Mouse (Mus musculus) liver, embryonic 11.5 days (tissue): ENCODE data around the gene Atg4d. TPM values are rescaled to one million over a fixed set of nuclear protein-coding genes. Genes with fewer than 3 reads are reported as not detected.
"Not testable (repeated sequence)": the region's sequence is repeated elsewhere in the genome, so short reads cannot be mapped to it uniquely, and the experiment has no call there.

Experiments
- ATAC-seq: fragments of 200-750 bp; cut with Nextera tagmentation; replicated peaks from 2 replicates; pipeline ENCODE4 v1.8.0; 2017; ENCODE audit warnings: moderate number of reproducible peaks, mild to moderate bottlenecking, moderate TSS enrichment, moderate library complexity; ENCODE audit not compliant: low FRiP score
- DNase-seq: peaks from one replicate; pipeline ENCODE4 v3.0.0-alpha.2; 2017; ENCODE audit warnings: low spot score
- H3K27ac ChIP-seq: fragments of 300-500 bp; sonication (generic); 2 replicates; pipeline ENCODE4 v1.5.1; 2014; ENCODE audit warnings: mild to moderate bottlenecking, low read depth, low read length, control low read depth
- H3K27me3 ChIP-seq: fragments of 300-500 bp; sonication (generic); replicated peaks from 2 replicates; pipeline ENCODE4 v1.6.1; 2014; ENCODE audit warnings: low read length, mixed read lengths; ENCODE audit not compliant: control insufficient read depth, insufficient read depth
- H3K36me3 ChIP-seq: fragments of 300-500 bp; sonication (generic); 2 replicates; pipeline ENCODE4 v1.6.1; 2014; ENCODE audit warnings: mild to moderate bottlenecking, low read length, moderate library complexity, mixed read lengths; ENCODE audit not compliant: control insufficient read depth, insufficient read depth
- H3K4me1 ChIP-seq: fragments of 300-500 bp; sonication (generic); replicated peaks from 2 replicates; pipeline ENCODE4 v1.6.1; 2014; ENCODE audit warnings: low read length, mixed read lengths; ENCODE audit not compliant: control insufficient read depth, insufficient read depth
- H3K4me2 ChIP-seq: fragments of 300-500 bp; sonication (generic); 2 replicates; pipeline ENCODE4 v1.6.1; 2014; ENCODE audit warnings: mild to moderate bottlenecking, control low read depth, moderate library complexity
- H3K4me3 ChIP-seq: fragments of 300-500 bp; sonication (generic); 2 replicates; pipeline ENCODE4 v1.5.1; 2014; ENCODE audit warnings: low read depth, low read length, control low read depth
- H3K9ac ChIP-seq: fragments of 300-500 bp; sonication (generic); 2 replicates; pipeline ENCODE4 v1.6.1; 2014; ENCODE audit warnings: low read depth, low read length, control low read depth
- H3K9me3 ChIP-seq: fragments of 300-500 bp; sonication (generic); 2 replicates; pipeline ENCODE4 v1.6.1; 2016; ENCODE audit warnings: low read length, inconsistent platforms, mixed read lengths; ENCODE audit not compliant: control insufficient read depth
- WGBS: fragments of 180-500 bp; shearing (Covaris S2); extraction: QIAGEN DNeasy Blood & Tissue Kit; methylation state at CpG from one replicate; pipeline ENCODE4 v1.1.7; 2014; 5-methylcytosine and 5-hydroxymethylcytosine counted together
- polyA plus RNA-seq: library from polyadenylated mRNA; unstranded; fragments of >200 nt; fragmentation: Nextera tagmentation; extraction: Ambion mirVana; gene quantifications from 2 replicates; pipeline ENCODE4 v1.2.1, GENCODE M21; 2014

Atg4d gene
- polyA plus RNA-seq, 1 experiment from 2014 or later, result 57.0 TPM

- DNase-seq (no peak), ATAC-seq (no peak)
- peaks cover 2% of the 10 kb centered on the region; the same call in 1 of the 2 replicates for H3K36me3 ChIP-seq
- no peak overlapping the region for H3K4me3 ChIP-seq
- H3K9ac ChIP-seq, result no peak overlapping the region
- H3K9me3 ChIP-seq, result no peaks in the 10 kb centered on the region
- H3K4me2 ChIP-seq, result no peak overlapping the region
- peaks cover 20% of the 10 kb centered on the region for H3K4me1 ChIP-seq
- H3K27ac ChIP-seq, result no peak overlapping the region
- WGBS, result 50% methylated on average over 2 of the region's 2 CpGs
- no peaks in the 10 kb centered on the region for H3K27me3 ChIP-seq
Measured at GRCm38 (mm10) chr9:21261831-21262230, 3.3 kb upstream of the Atg4d start.

GRCm38 (mm10) chr9:21264272-21264999, 657 bp upstream of the Atg4d start:
- Histone ChIP-seq H3K4me2 (peak overlapping the region; percentile 76), H3K9me3 (no peaks in the 10 kb centered on the region), H3K9ac (peak overlapping the region; percentile 60), H3K4me1 (peaks cover 23% of the 10 kb centered on the region), H3K4me3 (peak overlapping the region; percentile 85), H3K36me3 (peaks cover 16% of the 10 kb centered on the region), H3K27me3 (no peaks in the 10 kb centered on the region), H3K27ac (peak overlapping the region; percentile 97)
- WGBS, result 17% methylated on average over 17 of the region's 17 CpGs
- ATAC-seq, result peak; percentile 81
- DNase-seq, result no peak

- H3K4me3 ChIP-seq, result peak overlapping the region; percentile 85
- no peaks in the 10 kb centered on the region for H3K27me3 ChIP-seq
- H3K9ac ChIP-seq, result peak overlapping the region; percentile 89
- ATAC-seq (no peak), DNase-seq (no peak)
- H3K27ac ChIP-seq, result peak overlapping the region; percentile 97
- H3K4me2 ChIP-seq, result peak overlapping the region; percentile 88
- peaks cover 23% of the 10 kb centered on the region for H3K4me1 ChIP-seq
- H3K9me3 ChIP-seq, result no peaks in the 10 kb centered on the region
- peaks cover 25% of the 10 kb centered on the region for H3K36me3 ChIP-seq
- WGBS, result 5% methylated on average over 11 of the region's 11 CpGs
Measured at GRCm38 (mm10) chr9:21265611-21266010, 518 bp downstream of the Atg4d start.

- Histone ChIP-seq H3K9ac (0 out of 2 replicates have a peak overlapping the region, but pooled peaks have one; percentile 7), H3K27ac (no peak overlapping the region), H3K36me3 (peaks cover 36% of the 10 kb centered on the region), H3K4me1 (peaks cover 20% of the 10 kb centered on the region), H3K9me3 (no peaks in the 10 kb centered on the region), H3K4me3 (peak overlapping the region; percentile 85), H3K27me3 (no peaks in the 10 kb centered on the region), H3K4me2 (peak overlapping the region; percentile 88)
- ATAC-seq (no peak), DNase-seq (no peak)
- 87% methylated on average over 5 of the region's 5 CpGs for WGBS
Measured at GRCm38 (mm10) chr9:21266889-21267288, 1.8 kb downstream of the Atg4d start.

- ATAC-seq (no peak), DNase-seq (no peak)
- H3K4me1 ChIP-seq, result peaks cover 20% of the 10 kb centered on the region
- H3K9ac ChIP-seq, result no peak overlapping the region
- no peaks in the 10 kb centered on the region for H3K9me3 ChIP-seq
- H3K4me3 ChIP-seq, result no peak overlapping the region
- WGBS, result 95% methylated on average over 16 of the region's 16 CpGs
- no peak overlapping the region for H3K27ac ChIP-seq
- H3K4me2 ChIP-seq, result no peak overlapping the region
- H3K36me3 ChIP-seq, result peaks cover 50% of the 10 kb centered on the region
- no peaks in the 10 kb centered on the region for H3K27me3 ChIP-seq
Measured at GRCm38 (mm10) chr9:21268305-21268704, 3.2 kb downstream of the Atg4d start.

GRCm38 (mm10) chr9:21269590-21269989, 4.5 kb downstream of the Atg4d start:
- H3K27me3 ChIP-seq, H3K27ac ChIP-seq, H3K9ac ChIP-seq, H3K9me3 ChIP-seq, H3K4me2 ChIP-seq, H3K4me3 ChIP-seq, ATAC-seq, DNase-seq: not testable (repeated sequence)
- H3K4me1 ChIP-seq, result peaks cover 23% of the 10 kb centered on the region
- WGBS, result 70% methylated on average over 5 of the region's 5 CpGs
- H3K36me3 ChIP-seq, result peaks cover 62% of the 10 kb centered on the region

- no peaks in the 10 kb centered on the region for H3K9me3 ChIP-seq
- no peak for ATAC-seq
Measured at GRCm38 (mm10) chr9:21272391-21272790, 7.3 kb downstream of the Atg4d start.

GRCm38 (mm10) chr9:21273094-21273493, 8.0 kb downstream of the Atg4d start:
- DNase-seq (no peak), ATAC-seq (no peak; the same call in 1 of the 2 replicates)
- Histone ChIP-seq H3K27ac (no peak overlapping the region), H3K9me3 (no peaks in the 10 kb centered on the region), H3K4me1 (peaks cover 13% of the 10 kb centered on the region), H3K27me3 (no peaks in the 10 kb centered on the region), H3K9ac (no peak overlapping the region), H3K4me3 (no peak overlapping the region), H3K4me2 (no peak overlapping the region), H3K36me3 (peaks cover 84% of the 10 kb centered on the region)
- WGBS, result 87% methylated on average over 8 of the region's 8 CpGs

More at GRCm38 (mm10) chr9:21272391-21272790, 7.3 kb downstream of the Atg4d start:
- DNase-seq, result no peak
- 90% methylated on average over 9 of the region's 9 CpGs for WGBS
- H3K4me3 ChIP-seq, result no peak overlapping the region
- H3K27me3 ChIP-seq, result no peaks in the 10 kb centered on the region
- H3K4me1 ChIP-seq, result peaks cover 13% of the 10 kb centered on the region
- peaks cover 78% of the 10 kb centered on the region for H3K36me3 ChIP-seq
- no peak overlapping the region for H3K4me2 ChIP-seq
- no peak overlapping the region for H3K9ac ChIP-seq
- H3K27ac ChIP-seq, result no peak overlapping the region
